Mouse (Mus musculus): ENCODE measurements around the gene Chrnb2. TPM values are rescaled to one million over a fixed set of nuclear protein-coding genes. Genes with fewer than 3 reads are reported as not detected.

The Chrnb2 gene
- total and polyA plus RNA-seq, 3 experiments, result 1.6 to 4.0 TPM; not detected in 1

DNA sequence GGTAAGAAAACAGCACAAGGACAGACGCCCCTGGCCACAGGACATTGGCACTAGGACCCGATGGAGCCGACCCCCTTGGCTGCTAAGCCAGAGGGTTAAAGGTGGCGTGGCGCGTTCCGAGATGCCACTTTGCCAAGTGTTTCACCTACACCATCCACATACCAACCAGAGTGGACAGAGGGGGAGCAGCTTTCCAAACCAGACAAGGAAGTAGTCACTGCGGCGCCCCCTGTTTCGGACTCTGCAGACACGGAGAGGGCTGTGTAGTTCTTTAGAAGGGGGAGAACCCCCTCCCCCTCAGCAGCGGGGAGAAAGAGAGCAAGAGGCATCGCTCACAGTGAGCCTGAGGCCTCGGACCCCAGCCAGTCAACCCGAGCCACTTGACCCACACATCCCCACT, 38.4 kb upstream of the Chrnb2 start:
- TF ChIP-seq MYB (IDR thresholded peaks at IDR 0.05; ENCODE audit: low read depth, low read length), result no peak
- TF ChIP-seq HCFC1 (IDR thresholded peaks at IDR 0.05; ENCODE audit: low read depth, low read length), result no peak
- TF ChIP-seq NELFE (IDR thresholded peaks at IDR 0.05; ENCODE audit: low read depth, low read length), result no peak
- no peak for TF ChIP-seq MEF2A (IDR thresholded peaks at IDR 0.05; ENCODE audit: extremely low read depth, insufficient replicate concordance, low read depth, low read length, poor library complexity, severe bottlenecking)
- Histone ChIP-seq H3K36me3 (ENCODE audit: control insufficient read depth in 1 of 2, insufficient read depth in 2 of 2, low read length in 2 of 2) (peaks cover 0 to 2% of the 10 kb centered on the region in 2 experiments; a peak in 2 of 4 replicates), H3K9ac (ENCODE audit: control insufficient read depth, low read depth, low read length, poor library complexity, severe bottlenecking) (no peak overlapping the region), H3K27ac (ENCODE audit: control insufficient read depth, low read depth, low read length) (no peak overlapping the region), H3K9me3 (replicated peaks; ENCODE audit: insufficient read depth, low read length) (no peaks in the 10 kb centered on the region), H3K79me2 (ENCODE audit: control insufficient read depth, insufficient read depth, low read length, poor library complexity) (no peaks in the 10 kb centered on the region), H3K4me1 (ENCODE audit: control insufficient read depth in 1 of 2, insufficient read depth in 2 of 2, low read length in 2 of 2) (peaks cover 0 to 3% of the 10 kb centered on the region in 2 experiments; a peak in 2 of 4 replicates), H3K4me3 (ENCODE audit: control insufficient read depth in 1 of 2, insufficient read depth in 1 of 2, low read depth in 2 of 2, low read length in 2 of 2) (no peak overlapping the region), H3K27me3 (ENCODE audit: control insufficient read depth in 1 of 2, insufficient read depth in 2 of 2, low read length in 2 of 2) (no peaks in the 10 kb centered on the region)
- no peak for DNase-seq (ENCODE audit: low read depth, low spot score)

DNA sequence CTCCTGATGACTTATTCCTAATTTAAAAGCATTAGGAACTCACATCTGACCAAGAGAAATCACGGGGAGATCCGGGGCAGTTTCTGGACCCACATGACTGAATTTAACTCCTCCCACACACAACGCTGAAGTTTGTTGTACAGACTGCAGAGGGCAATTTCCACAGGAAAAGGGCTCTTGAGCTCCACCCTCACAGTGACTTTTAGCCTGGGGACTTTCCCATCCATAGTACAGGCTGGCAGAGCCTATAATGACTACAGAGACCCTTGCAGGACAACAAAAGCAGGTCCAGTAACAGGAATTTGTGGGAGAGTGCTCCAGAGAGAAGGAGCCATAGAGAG, 37.0 kb upstream of the Chrnb2 start:
- Histone ChIP-seq H3K27me3 (ENCODE audit: control insufficient read depth in 1 of 2, insufficient read depth in 2 of 2, low read length in 2 of 2) (no peaks in the 10 kb centered on the region), H3K27ac (ENCODE audit: control insufficient read depth, low read depth, low read length) (no peak overlapping the region), H3K79me2 (ENCODE audit: control insufficient read depth, insufficient read depth, low read length, poor library complexity) (no peaks in the 10 kb centered on the region), H3K9ac (ENCODE audit: control insufficient read depth, low read depth, low read length, poor library complexity, severe bottlenecking) (no peak overlapping the region), H3K4me1 (ENCODE audit: control insufficient read depth in 1 of 2, insufficient read depth in 2 of 2, low read length in 2 of 2) (peaks cover 0 to 2% of the 10 kb centered on the region in 2 experiments; a peak in 2 of 4 replicates), H3K9me3 (replicated peaks; ENCODE audit: insufficient read depth, low read length) (no peaks in the 10 kb centered on the region), H3K4me3 (ENCODE audit: control insufficient read depth in 1 of 2, insufficient read depth in 1 of 2, low read depth in 2 of 2, low read length in 2 of 2) (peak overlapping the region in 1 of 2 experiments; percentile 14; a peak in 1 of 4 replicates), H3K36me3 (ENCODE audit: control insufficient read depth in 1 of 2, insufficient read depth in 2 of 2, low read length in 2 of 2) (peaks cover 0 to 3% of the 10 kb centered on the region in 2 experiments; a peak in 2 of 4 replicates)
- TF ChIP-seq POLR2AphosphoS2 (IDR thresholded peaks at IDR 0.05; ENCODE audit: low read length) (no peak), ZC3H11A (IDR thresholded peaks at IDR 0.05; ENCODE audit: low read depth, low read length) (no peak), NRF1 (IDR thresholded peaks at IDR 0.05; ENCODE audit: insufficient read depth, low read depth, low read length, poor library complexity, severe bottlenecking) (no peak), MYB (IDR thresholded peaks at IDR 0.05; ENCODE audit: low read depth, low read length) (no peak), MYC (IDR thresholded peaks at IDR 0.05; ENCODE audit: low read depth, low read length) (no peak), E2F4 (IDR thresholded peaks at IDR 0.05; ENCODE audit: borderline replicate concordance, low read depth, low read length) (no peak), USF2 (IDR thresholded peaks at IDR 0.05; ENCODE audit: borderline replicate concordance in 1 of 2, insufficient read depth in 1 of 2, low read depth in 1 of 2, low read length in 2 of 2) (no peak), ZKSCAN1 (IDR thresholded peaks at IDR 0.05; ENCODE audit: low read depth, low read length) (no peak), BHLHE40 (IDR thresholded peaks at IDR 0.05; ENCODE audit: borderline replicate concordance, low read depth, low read length) (no peak), JUND (IDR thresholded peaks at IDR 0.05; ENCODE audit: low read depth, low read length) (no peak), RAD21 (IDR thresholded peaks at IDR 0.05; ENCODE audit: low read depth, low read length) (no peak), KAT2A (conservative IDR thresholded peaks at IDR 0.05; ENCODE audit: low read depth, low read length) (no peak), POLR2A (IDR thresholded peaks at IDR 0.05; ENCODE audit: control insufficient read depth in 1 of 2, insufficient read depth in 1 of 2, low read depth in 1 of 2, low read length in 2 of 2, poor library complexity in 1 of 2) (no peak), MAZ (IDR thresholded peaks at IDR 0.05; ENCODE audit: low read depth, low read length) (no peak), UBTF (IDR thresholded peaks at IDR 0.05; ENCODE audit: borderline replicate concordance, insufficient read depth, low read depth, low read length) (no peak), TAL1 (IDR thresholded peaks at IDR 0.05; ENCODE audit: low read length) (no peak), EP300 (IDR thresholded peaks at IDR 0.05; ENCODE audit: low read depth in 1 of 2, low read length in 2 of 2) (no peak), MAX (IDR thresholded peaks at IDR 0.05; ENCODE audit: low read length) (no peak), ZNF384 (IDR thresholded peaks at IDR 0.05; ENCODE audit: low read depth, low read length) (no peak), GATA1 (IDR thresholded peaks at IDR 0.05; ENCODE audit: low read depth, low read length) (no peak)
- no peak for DNase-seq (ENCODE audit: low read depth, low spot score)
